Mouse (Mus musculus) C2C12 (cell line): ENCODE data around the gene 2310057M21Rik.

Experiments used
- CEBPB ChIP-seq: IDR thresholded peaks from one replicate; pipeline ENCODE4 v1.6.1; 2011; ENCODE audit warnings: low read depth, mild to moderate bottlenecking, control low read depth, moderate library complexity
- CTCF ChIP-seq: IDR thresholded peaks from one replicate; pipeline ENCODE4 v1.5.1; 2011; ENCODE audit not compliant: control insufficient read depth, insufficient read depth, insufficient read length
- MYOG ChIP-seq: IDR thresholded peaks from one replicate; pipeline ENCODE4 v1.6.1; 2011; ENCODE audit not compliant: control insufficient read depth, insufficient read length; ENCODE audit errors: extremely low read depth
- USF1 ChIP-seq: IDR thresholded peaks from one replicate; pipeline ENCODE4 v1.6.1; 2011; ENCODE audit warnings: low read depth, mild to moderate bottlenecking, control low read depth, moderate library complexity

- TF ChIP-seq CTCF = no peak
- TF ChIP-seq USF1 = no peak
- TF ChIP-seq CEBPB = no peak
- no peak for TF ChIP-seq MYOG
Observed at GRCm38 (mm10) chr7:131411941-131412270, 49.3 kb upstream of the 2310057M21Rik start.
